Mouse (Mus musculus) lung, postnatal 0 days (tissue): ENCODE measurements at regions not wholly inside any gene's neighbourhood (a gene's known extent, or its start where the extent isn't known, plus 50 kb on each side); places are given as distances from the start of the nearest gene placed in this dataset.

Experiments
- CTCF ChIP-seq: IDR thresholded peaks from 2 replicates; pipeline ENCODE4 v1.5.1; 2016; ENCODE audit warnings: antibody characterized with exemption, mild to moderate bottlenecking
- EP300 ChIP-seq: IDR thresholded peaks from 2 replicates; pipeline ENCODE4 v1.6.1; 2016; ENCODE audit warnings: antibody characterized with exemption, mild to moderate bottlenecking, control low read depth

DNA sequence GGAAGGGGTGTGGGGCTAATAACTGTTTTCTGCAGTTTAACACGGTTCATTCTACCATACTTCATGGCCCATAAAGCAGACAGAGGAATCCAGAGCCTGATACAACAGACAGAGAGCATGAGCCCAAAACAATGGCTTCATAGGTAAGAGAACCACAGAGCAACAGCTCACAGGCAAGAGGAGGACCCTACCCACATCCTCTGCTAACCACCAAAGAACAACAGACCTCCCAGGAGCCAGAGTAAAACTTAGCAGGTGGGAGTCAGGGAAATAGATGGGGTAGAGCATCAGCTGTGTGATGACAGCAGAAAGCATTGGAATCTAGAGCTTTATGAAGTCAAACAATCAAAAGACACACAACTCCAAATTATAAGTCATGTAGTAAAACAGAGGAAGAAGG lies 231.8 kb downstream of the 1700129C05Rik start:
- TF ChIP-seq CTCF (no peak), EP300 (no peak)
